Comparison of ENCODE assay signal across 9 mouse cellular contexts in the genomic region with DNA sequence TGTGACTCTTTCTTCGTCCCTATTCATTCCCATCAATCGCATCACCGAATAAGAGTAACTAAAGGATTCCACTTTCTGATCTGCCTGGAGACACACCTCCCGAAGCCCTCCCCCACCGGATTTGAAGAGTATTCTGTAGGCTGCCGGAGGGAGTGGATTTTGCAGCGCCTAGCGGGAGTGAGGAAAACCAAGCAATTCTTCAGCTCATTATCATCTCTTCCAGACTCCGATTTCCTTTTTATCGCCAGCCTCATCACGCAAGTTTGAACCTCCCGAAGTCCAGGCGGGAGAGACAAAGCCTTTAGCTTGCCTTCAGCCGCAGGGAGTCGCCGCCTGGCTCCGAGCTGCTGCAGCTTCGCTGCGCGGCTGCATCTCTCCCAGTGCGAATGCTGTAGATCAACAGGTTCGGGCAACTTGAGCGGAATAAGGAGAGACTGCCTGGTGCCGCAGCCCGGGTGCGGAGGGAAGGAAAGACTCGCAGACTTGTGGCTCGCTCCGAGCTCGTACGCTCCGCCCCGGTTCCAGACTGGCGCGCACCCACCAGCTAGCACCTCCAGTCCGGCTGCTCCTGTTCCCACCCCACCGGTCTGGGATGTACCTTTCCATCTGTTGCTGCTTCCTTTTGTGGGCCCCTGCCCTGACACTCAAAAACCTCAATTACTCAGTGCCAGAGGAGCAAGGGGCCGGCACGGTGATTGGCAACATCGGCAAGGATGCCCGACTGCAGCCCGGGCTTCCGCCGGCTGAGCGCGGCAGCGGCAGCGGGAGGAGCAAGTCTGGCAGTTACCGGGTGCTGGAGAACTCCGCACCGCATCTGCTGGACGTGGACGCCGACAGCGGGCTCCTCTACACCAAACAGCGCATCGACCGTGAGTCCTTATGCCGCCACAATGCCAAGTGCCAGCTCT. TPM values are rescaled to one million over a fixed set of nuclear protein-coding genes. Genes with fewer than 3 reads are reported as not detected.
A peak's percentile ranks its signal among the peaks of the same experiment; 100 is the strongest.
DNase-seq lines count a peak whose midpoint lies in the region; ATAC-seq and TF ChIP-seq lines count a peak whose summit lies in the region.
"Had no signal": no experiment of that assay in that cellular context is flagged by ENCODE, and none has a peak within 500 bp of the region (broad histone marks: within the 10 kb centered on the region; RNA-seq: fewer than 3 reads in every experiment).

No protein-coding gene starts in this region.

- peak overlapping the region; percentile 63 for H3K4me3 ChIP-seq in embryonic facial prominence, embryonic 15.5 days (replicated peaks)
- peak overlapping the region; percentile 63 to 76 for H3K4me3 ChIP-seq in heart, embryonic 14.5 days (ENCODE audit: control insufficient read depth in 1 of 2, insufficient read depth in 1 of 2, low read depth in 1 of 2, low read length in 2 of 2)
- peak overlapping the region; percentile 52 for H3K4me3 ChIP-seq in kidney, postnatal 0 days (replicated peaks; ENCODE audit: low read depth, low read length)
- peak overlapping the region; percentile 51 for H3K4me3 ChIP-seq in liver, embryonic 13.5 days (replicated peaks)

- no peaks in the 10 kb centered on the region for H3K36me3 ChIP-seq in embryonic facial prominence, embryonic 15.5 days
- no peaks in the 10 kb centered on the region for H3K36me3 ChIP-seq in heart, embryonic 14.5 days (ENCODE audit: control insufficient read depth, insufficient read depth, low read length)
- H3K36me3 ChIP-seq in kidney, postnatal 0 days (ENCODE audit: insufficient read depth, low read length), result no peaks in the 10 kb centered on the region
- H3K36me3 ChIP-seq in liver, embryonic 13.5 days, result no peaks in the 10 kb centered on the region

- peak overlapping the region; percentile 23; the same call in 1 of the 2 replicates for H3K9ac ChIP-seq in embryonic facial prominence, embryonic 15.5 days
- H3K9ac ChIP-seq in heart, embryonic 14.5 days (ENCODE audit: low read length), result peak overlapping the region; percentile 60
- H3K9ac ChIP-seq in kidney, postnatal 0 days (ENCODE audit: low read depth, low read length), result 0 out of 2 replicates have a peak overlapping the region, but pooled peaks have one; percentile 49
- H3K9ac ChIP-seq in liver, embryonic 13.5 days, result no peak overlapping the region

- H3K27ac ChIP-seq in embryonic facial prominence, embryonic 15.5 days (replicated peaks), result 0 out of 2 replicates have a peak overlapping the region, but pooled peaks have one; percentile 36
- H3K27ac ChIP-seq in heart, embryonic 14.5 days (replicated peaks in 1 of 2; ENCODE audit: control insufficient read depth in 1 of 2, insufficient read depth in 1 of 2, low read depth in 2 of 2, low read length in 2 of 2), result no peak overlapping the region
- H3K27ac ChIP-seq in kidney, postnatal 0 days, result no peak overlapping the region
- no peak overlapping the region for H3K27ac ChIP-seq in liver, embryonic 13.5 days

- peaks cover 30% of the 10 kb centered on the region for H3K27me3 ChIP-seq in embryonic facial prominence, embryonic 15.5 days
- peaks cover 39% of the 10 kb centered on the region for H3K27me3 ChIP-seq in heart, embryonic 14.5 days (ENCODE audit: control insufficient read depth, insufficient read depth, low read length)
- peaks cover 40% of the 10 kb centered on the region for H3K27me3 ChIP-seq in kidney, postnatal 0 days (ENCODE audit: insufficient read depth, low read length)
- peaks cover 70% of the 10 kb centered on the region for H3K27me3 ChIP-seq in liver, embryonic 13.5 days

- peak overlapping the region; percentile 80 for H3K4me2 ChIP-seq in embryonic facial prominence, embryonic 15.5 days (replicated peaks)
- peak overlapping the region; percentile 99 for H3K4me2 ChIP-seq in heart, embryonic 14.5 days (ENCODE audit: low read length)
- peak overlapping the region; percentile 80 for H3K4me2 ChIP-seq in kidney, postnatal 0 days (ENCODE audit: low read length)
- H3K4me2 ChIP-seq in liver, embryonic 13.5 days, result peak overlapping the region; percentile 67

- no peak for ATAC-seq in embryonic facial prominence, embryonic 15.5 days (ENCODE audit: insufficient number of reproducible peaks, low FRiP score, low TSS enrichment, low read depth)
- no peak for ATAC-seq in heart, embryonic 14.5 days (ENCODE audit: insufficient number of reproducible peaks, insufficient read depth, low FRiP score, low read depth)
- no peak for ATAC-seq in kidney, postnatal 0 days (replicated peaks; ENCODE audit: low FRiP score, low read depth)
- no peak for ATAC-seq in liver, embryonic 13.5 days (ENCODE audit: low read depth)
- ATAC-seq: Patski had no signal

- peaks cover 41% of the 10 kb centered on the region for H3K4me1 ChIP-seq in embryonic facial prominence, embryonic 15.5 days
- peaks cover 13 to 34% of the 10 kb centered on the region in 2 experiments; a peak in 3 of 4 replicates for H3K4me1 ChIP-seq in heart, embryonic 14.5 days (ENCODE audit: control insufficient read depth in 2 of 2, insufficient read depth in 2 of 2, low read length in 2 of 2)
- peaks cover 5% of the 10 kb centered on the region for H3K4me1 ChIP-seq in kidney, postnatal 0 days (replicated peaks; ENCODE audit: insufficient read depth, low read length)
- peaks cover 12% of the 10 kb centered on the region for H3K4me1 ChIP-seq in liver, embryonic 13.5 days (replicated peaks)

- under 1% methylated on average over 59 of the region's 59 CpGs for WGBS in embryonic facial prominence, embryonic 15.5 days
- under 1% methylated on average over 57 of the region's 59 CpGs for WGBS in heart, embryonic 14.5 days
- WGBS in kidney, postnatal 0 days, result under 1% methylated on average over 59 of the region's 59 CpGs
- 1% methylated on average over 59 of the region's 59 CpGs for WGBS in liver, embryonic 13.5 days (ENCODE audit: insufficient replicate concordance)

- peak; percentile 8 for DNase-seq in thymus, postnatal 4 days
- no peak for DNase-seq in thymus, postnatal 0 days (ENCODE audit: low spot score)
- peak; percentile 35 for DNase-seq in kidney, postnatal 0 days (ENCODE audit: low spot score)
- no peak for DNase-seq in liver, embryonic 13.5 days
- peak; percentile 64 for DNase-seq in retina, embryonic 14.5 days (ENCODE audit: low spot score)
- DNase-seq in T-cell, adult 2 months (ENCODE audit: low spot score), result no peak

- no peak for TF ChIP-seq CTCF in kidney, postnatal 0 days (IDR thresholded peaks at IDR 0.05; ENCODE audit: low read depth)

- no peaks in the 10 kb centered on the region for H3K9me3 ChIP-seq in embryonic facial prominence, embryonic 15.5 days (replicated peaks)
- H3K9me3 ChIP-seq in heart, embryonic 14.5 days (ENCODE audit: control insufficient read depth, low read length), result no peaks in the 10 kb centered on the region
- no peaks in the 10 kb centered on the region for H3K9me3 ChIP-seq in kidney, postnatal 0 days (replicated peaks; ENCODE audit: low read length)
- no peaks in the 10 kb centered on the region for H3K9me3 ChIP-seq in liver, embryonic 13.5 days (replicated peaks)

RNA-seq across cellular contexts. Expression of gene Pcdh17, which starts 2.4 kb away (rescaled TPM):
- polyA plus RNA-seq in thymus, postnatal 0 days (2015; fragmentation: Nextera tagmentation; extraction: Ambion mirVana), result 0.75 and 0.83 TPM in 2 replicates
- 6.8 TPM in 2 replicates for polyA plus RNA-seq in embryonic facial prominence, embryonic 15.5 days (2015; fragmentation: Nextera tagmentation; extraction: Ambion mirVana)
- polyA plus RNA-seq in heart, embryonic 14.5 days (2014; fragmentation: Nextera tagmentation; extraction: Ambion mirVana), result 3.5 TPM in 2 replicates
- 6.7 and 6.8 TPM in 2 replicates for polyA plus RNA-seq in kidney, postnatal 0 days (2015; fragmentation: Nextera tagmentation; extraction: Ambion mirVana)
- polyA plus RNA-seq in liver, embryonic 13.5 days (2015; fragmentation: Nextera tagmentation; extraction: Ambion mirVana), result 0.60 and 0.68 TPM in 2 replicates
- polyA plus RNA-seq: Patski had no signal

Comparison
In these comparisons a context has a peak if more than half of its experiments do, and no peak if none do; other contexts are left out.
1. DNase-seq: peak in thymus, postnatal 4 days (single experiment), kidney, postnatal 0 days (single experiment) and retina, embryonic 14.5 days (single experiment); none in thymus, postnatal 0 days (single experiment), liver, embryonic 13.5 days (single experiment) and T-cell, adult 2 months (single experiment).
2. Peak in every context shown above with its lines, with median percentiles within 50 percentile points of each other: H3K4me2 ChIP-seq and H3K4me3 ChIP-seq.